Mouse (Mus musculus) MEL (cell line): ENCODE results near the gene Slc35c1.

ENCODE experiments used
- BHLHE40 ChIP-seq: IDR thresholded peaks from 2 replicates; pipeline ENCODE4 v1.6.1; 2012; ENCODE audit warnings: low read depth, mild to moderate bottlenecking, inconsistent platforms, low read length, improper control_type of control experiment, borderline replicate concordance
- CHD2 ChIP-seq: IDR thresholded peaks from 2 replicates; pipeline ENCODE4 v1.6.1; 2011; ENCODE audit warnings: low read length, improper control_type of control experiment
- CTCF ChIP-seq, 3 experiments: IDR thresholded peaks in 2 of 3; conservative IDR thresholded peaks in 1 of 3; 2 replicates each; pipeline ENCODE4 v1.5.1; 2011 to 2012; ENCODE audit warnings: low read length in 3 of 3, low read depth in 2 of 3, mild to moderate bottlenecking in 2 of 3, improper control_type of control experiment in 1 of 3, inconsistent platforms in 1 of 3, mixed read lengths in 1 of 3, moderate library complexity in 1 of 3; ENCODE audit not compliant: control insufficient read depth in 1 of 3, insufficient read depth in 1 of 3, poor library complexity in 1 of 3, severe bottlenecking in 1 of 3
- ELF1 ChIP-seq: IDR thresholded peaks from 2 replicates; pipeline ENCODE4 v1.6.1; 2014; ENCODE audit warnings: low read depth, mild to moderate bottlenecking, inconsistent platforms, low read length, improper control_type of control experiment, moderate library complexity
- EP300 ChIP-seq, 2 experiments: IDR thresholded peaks; 2 replicates each; pipeline ENCODE4 v1.6.1; 2011; ENCODE audit warnings: improper control_type of control experiment in 2 of 2, low read length in 2 of 2, low read depth in 1 of 2, mild to moderate bottlenecking in 1 of 2
- MAFK ChIP-seq: IDR thresholded peaks from 2 replicates; pipeline ENCODE4 v1.6.1; 2011; ENCODE audit warnings: low read depth, mild to moderate bottlenecking, low read length, improper control_type of control experiment, borderline replicate concordance
- MAX ChIP-seq: IDR thresholded peaks from 2 replicates; pipeline ENCODE4 v1.6.1; 2011; ENCODE audit warnings: low read length, improper control_type of control experiment
- MEF2A ChIP-seq: IDR thresholded peaks from 2 replicates; pipeline ENCODE4 v1.6.1; 2014; ENCODE audit warnings: low read depth, mild to moderate bottlenecking, inconsistent platforms, low read length, improper control_type of control experiment; ENCODE audit not compliant: poor library complexity, insufficient replicate concordance, severe bottlenecking; ENCODE audit errors: extremely low read depth
- MYC ChIP-seq: IDR thresholded peaks from 2 replicates; pipeline ENCODE4 v1.6.1; 2011; ENCODE audit warnings: low read depth, mild to moderate bottlenecking, low read length, improper control_type of control experiment, moderate library complexity
- NRF1 ChIP-seq: IDR thresholded peaks from 2 replicates; pipeline ENCODE4 v1.6.1; 2014; ENCODE audit warnings: low read depth, mild to moderate bottlenecking, inconsistent platforms, low read length, improper control_type of control experiment, moderate library complexity; ENCODE audit not compliant: poor library complexity, insufficient read depth, severe bottlenecking
- POLR2A ChIP-seq, 2 experiments: IDR thresholded peaks; 2 replicates each; pipeline ENCODE4 v1.6.1; 2011 to 2012; ENCODE audit warnings: low read length in 2 of 2, mild to moderate bottlenecking in 2 of 2, control low read depth in 1 of 2, improper control_type of control experiment in 1 of 2, low read depth in 1 of 2, moderate library complexity in 1 of 2; ENCODE audit not compliant: control insufficient read depth in 1 of 2, insufficient read depth in 1 of 2, poor library complexity in 1 of 2
- USF1 ChIP-seq: IDR thresholded peaks from 2 replicates; pipeline ENCODE4 v1.6.1; 2014; ENCODE audit warnings: low read depth, mild to moderate bottlenecking, inconsistent platforms, low read length, improper control_type of control experiment, moderate library complexity
- ZC3H11A ChIP-seq: IDR thresholded peaks from 2 replicates; pipeline ENCODE4 v1.6.1; 2012; ENCODE audit warnings: low read depth, mild to moderate bottlenecking, inconsistent platforms, low read length, improper control_type of control experiment

DNA sequence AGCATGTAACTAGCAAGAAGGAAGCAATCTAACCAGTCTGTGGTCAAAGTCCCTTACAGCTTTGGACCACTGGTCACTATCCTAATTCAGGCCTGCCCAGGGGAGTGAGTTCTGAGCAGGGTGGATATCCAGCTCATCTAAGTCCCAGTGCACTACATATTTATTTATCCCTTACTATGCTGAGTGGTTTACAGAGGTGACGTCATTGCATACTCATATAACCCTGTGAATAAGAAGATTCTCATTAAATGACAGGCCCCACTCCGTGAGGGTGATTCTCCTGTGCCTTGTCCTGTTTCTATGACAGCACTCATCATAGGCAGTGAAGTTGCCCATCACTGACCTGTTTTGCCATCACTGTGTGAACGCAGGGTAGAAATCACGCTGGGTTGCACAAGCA is 35.0 kb downstream of the Slc35c1 start:
- TF ChIP-seq MAFK (no peak), NRF1 (no peak), EP300 (IDR thresholded peaks at IDR 0.05; ENCODE audit: low read depth in 1 of 2, low read length in 2 of 2) (no peak), CHD2 (no peak), MAX (no peak), MEF2A (no peak), POLR2A (IDR thresholded peaks at IDR 0.05; ENCODE audit: control insufficient read depth in 1 of 2, insufficient read depth in 1 of 2, low read depth in 1 of 2, low read length in 2 of 2, poor library complexity in 1 of 2) (no peak), ELF1 (no peak), CTCF (IDR thresholded peaks at IDR 0.05 in 2 of 3, conservative IDR thresholded peaks at IDR 0.05 in 1 of 3; ENCODE audit: control insufficient read depth in 1 of 3, insufficient read depth in 1 of 3, low read depth in 2 of 3, low read length in 3 of 3, poor library complexity in 1 of 3, severe bottlenecking in 1 of 3) (no peak), USF1 (no peak), ZC3H11A (no peak), MYC (no peak), BHLHE40 (no peak)
